Mouse (Mus musculus): ENCODE data around the gene Alkbh1.

Alkbh1 gene

DNA sequence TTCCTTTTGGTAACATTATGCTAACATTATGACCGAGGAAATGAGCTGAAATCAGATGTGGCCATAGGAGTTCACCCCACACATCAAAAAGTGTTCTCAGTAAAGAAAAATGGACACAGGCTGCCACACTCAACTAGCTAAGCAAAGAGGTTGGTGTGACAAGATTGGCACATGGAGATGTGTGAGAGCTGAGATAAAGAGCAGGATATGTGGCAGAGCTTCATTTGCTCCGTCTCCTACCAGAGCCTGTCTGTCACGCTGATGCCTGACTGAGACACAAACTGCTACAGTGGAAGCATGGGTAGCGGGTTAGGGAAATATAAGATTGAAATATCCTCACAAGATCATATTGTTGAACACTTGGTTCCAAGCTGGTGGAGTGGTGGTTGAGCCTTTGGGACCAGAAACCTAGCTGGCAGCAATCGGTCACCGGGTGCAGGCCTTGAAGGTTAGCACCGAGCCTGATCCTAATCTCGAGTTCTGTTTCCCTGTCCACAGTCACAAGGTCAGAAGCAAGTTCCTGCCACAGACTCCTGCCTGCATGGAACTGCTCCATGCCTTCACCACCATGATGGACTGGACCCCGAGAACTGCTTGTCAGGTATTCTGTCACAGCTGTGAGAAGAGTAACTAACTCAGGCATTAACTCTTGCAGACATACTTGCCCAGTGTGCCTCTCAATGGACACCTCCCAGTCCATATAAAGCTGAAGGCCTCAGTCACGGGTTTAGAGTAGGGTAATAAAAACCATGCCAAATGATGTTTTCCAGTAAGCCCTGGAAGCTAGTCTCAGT lies 63.0 kb downstream of the Alkbh1 start:
- no peak for DNase-seq

GRCm38 (mm10) chr12:87379496-87379895 lies 64.3 kb downstream of the Alkbh1 start:
- DNase-seq = no peak

Data from embryo, embryonic 11 days (tissue).